Mouse (Mus musculus) hindbrain, embryonic 12.5 days (tissue): ENCODE data around the gene Fgd2. TPM values are rescaled to one million over a fixed set of nuclear protein-coding genes. Genes with fewer than 3 reads are reported as not detected.

Source experiments
- ATAC-seq: fragments of 200-750 bp; cut with Nextera tagmentation; 2 replicates; pipeline ENCODE4 v1.8.0; 2017; ENCODE audit warnings: moderate TSS enrichment; ENCODE audit not compliant: low FRiP score
- H3K27ac ChIP-seq: fragments of 300-500 bp; sonication (generic); 2 replicates; pipeline ENCODE4 v1.5.1; 2016; ENCODE audit warnings: mild to moderate bottlenecking
- H3K27me3 ChIP-seq: fragments of 300-500 bp; sonication (generic); 2 replicates; pipeline ENCODE4 v1.6.1; 2016; ENCODE audit warnings: mild to moderate bottlenecking
- H3K36me3 ChIP-seq: fragments of 300-500 bp; sonication (generic); 2 replicates; pipeline ENCODE4 v1.6.1; 2016; ENCODE audit warnings: mild to moderate bottlenecking
- H3K4me1 ChIP-seq: fragments of 300-500 bp; sonication (generic); 2 replicates; pipeline ENCODE4 v1.6.1; 2016
- H3K4me2 ChIP-seq: fragments of 300-500 bp; sonication (generic); replicated peaks from 2 replicates; pipeline ENCODE4 v1.6.1; 2016; ENCODE audit warnings: mild to moderate bottlenecking
- H3K4me3 ChIP-seq: fragments of 300-500 bp; sonication (generic); 2 replicates; pipeline ENCODE4 v1.5.1; 2016; ENCODE audit warnings: mild to moderate bottlenecking
- H3K9ac ChIP-seq: fragments of 300-500 bp; sonication (generic); 2 replicates; pipeline ENCODE4 v1.6.1; 2016; ENCODE audit warnings: mild to moderate bottlenecking, moderate library complexity
- H3K9me3 ChIP-seq: fragments of 300-500 bp; sonication (generic); replicated peaks from 2 replicates; pipeline ENCODE4 v1.6.1; 2016; ENCODE audit warnings: mild to moderate bottlenecking
- WGBS: fragments of 180-500 bp; shearing (Covaris S2); methylation state at CpG from one replicate; pipeline ENCODE4 v1.1.7; 2016; 5-methylcytosine and 5-hydroxymethylcytosine counted together
- polyA plus RNA-seq: library from polyadenylated mRNA; unstranded; fragments of >200 nt; fragmentation: Nextera tagmentation; extraction: Ambion mirVana; gene quantifications from 2 replicates; pipeline ENCODE4 v1.2.1, GENCODE M21; 2016

Fgd2 gene
- polyA plus RNA-seq, 1 experiment from 2014 or later: 7.0 TPM

- Histone ChIP-seq H3K9ac (peak overlapping the region; percentile 57), H3K36me3 (no peaks in the 10 kb centered on the region), H3K4me2 (peak overlapping the region; percentile 55), H3K4me3 (peak overlapping the region; percentile 32; the same call in 1 of the 2 replicates), H3K27me3 (no peaks in the 10 kb centered on the region), H3K4me1 (peaks cover 28% of the 10 kb centered on the region), H3K27ac (peak overlapping the region; percentile 98), H3K9me3 (no peaks in the 10 kb centered on the region)
- ATAC-seq: peak; percentile 52
- 10% methylated on average over 17 of the region's 17 CpGs for WGBS
These were observed 4.8 kb upstream of the Fgd2 start for GRCm38 (mm10) chr17:29355841-29356478.

GRCm38 (mm10) chr17:29356479-29356856, 4.2 kb upstream of the Fgd2 start:
- Histone ChIP-seq H3K4me1 (peaks cover 28% of the 10 kb centered on the region), H3K27me3 (no peaks in the 10 kb centered on the region), H3K4me3 (peak overlapping the region; percentile 32), H3K4me2 (peak overlapping the region; percentile 55), H3K9ac (peak overlapping the region; percentile 57), H3K9me3 (no peaks in the 10 kb centered on the region), H3K36me3 (no peaks in the 10 kb centered on the region), H3K27ac (peak overlapping the region; percentile 98)
- ATAC-seq: peak; percentile 96
- 0% methylated on average over 11 of the region's 11 CpGs for WGBS

GRCm38 (mm10) chr17:29356882-29357281, 3.8 kb upstream of the Fgd2 start:
- no peaks in the 10 kb centered on the region for H3K27me3 ChIP-seq
- WGBS: 3% methylated on average over 9 of the region's 9 CpGs
- peaks cover 28% of the 10 kb centered on the region for H3K4me1 ChIP-seq
- peak overlapping the region; percentile 55 for H3K4me2 ChIP-seq
- H3K4me3 ChIP-seq: peak overlapping the region; percentile 32
- H3K36me3 ChIP-seq: no peaks in the 10 kb centered on the region
- peak; percentile 57 for ATAC-seq
- peak overlapping the region; percentile 98 for H3K27ac ChIP-seq
- H3K9ac ChIP-seq: peak overlapping the region; percentile 56
- no peaks in the 10 kb centered on the region for H3K9me3 ChIP-seq

GRCm38 (mm10) chr17:29358928-29359327, 1.8 kb upstream of the Fgd2 start:
- no peak overlapping the region for H3K9ac ChIP-seq
- H3K36me3 ChIP-seq: no peaks in the 10 kb centered on the region
- H3K27ac ChIP-seq: no peak overlapping the region
- peaks cover 28% of the 10 kb centered on the region for H3K4me1 ChIP-seq
- H3K4me3 ChIP-seq: no peak overlapping the region
- no peaks in the 10 kb centered on the region for H3K27me3 ChIP-seq
- H3K9me3 ChIP-seq: no peaks in the 10 kb centered on the region
- no peak overlapping the region for H3K4me2 ChIP-seq
- no peak for ATAC-seq
- WGBS: 70% methylated on average over 3 of the region's 3 CpGs

- Histone ChIP-seq H3K36me3 (no peaks in the 10 kb centered on the region), H3K4me2 (no peak overlapping the region), H3K4me3 (no peak overlapping the region), H3K4me1 (peaks cover 7% of the 10 kb centered on the region), H3K27me3 (no peaks in the 10 kb centered on the region), H3K9me3 (no peaks in the 10 kb centered on the region), H3K9ac (no peak overlapping the region), H3K27ac (no peak overlapping the region)
- no peak for ATAC-seq
- WGBS: 54% methylated on average over 8 of the region's 8 CpGs
These were observed 1.4 kb downstream of the Fgd2 start for GRCm38 (mm10) chr17:29361982-29362691.

- Histone ChIP-seq H3K27ac (no peak overlapping the region), H3K36me3 (no peaks in the 10 kb centered on the region), H3K27me3 (no peaks in the 10 kb centered on the region), H3K4me3 (no peak overlapping the region), H3K4me1 (0 out of 2 replicates have a peak, but pooled peaks cover 2% of the 10 kb centered on the region), H3K4me2 (no peak overlapping the region), H3K9ac (no peak overlapping the region), H3K9me3 (no peaks in the 10 kb centered on the region)
- whole genome bisulfite sequencing: 85% methylated on average over 8 of the region's 8 CpGs
- no peak for ATAC-seq
These were observed 2.4 kb downstream of the Fgd2 start for GRCm38 (mm10) chr17:29363109-29363508.

GRCm38 (mm10) chr17:29365105-29365621, 4.4 kb downstream of the Fgd2 start:
- 89% methylated on average over 13 of the region's 13 CpGs for WGBS
- Histone ChIP-seq H3K4me3 (no peak overlapping the region), H3K9me3 (no peaks in the 10 kb centered on the region), H3K9ac (no peak overlapping the region), H3K4me2 (no peak overlapping the region), H3K36me3 (no peaks in the 10 kb centered on the region), H3K27me3 (no peaks in the 10 kb centered on the region), H3K4me1 (0 out of 2 replicates have a peak, but pooled peaks cover 10% of the 10 kb centered on the region), H3K27ac (no peak overlapping the region)
- ATAC-seq: no peak

- Histone ChIP-seq H3K27ac (no peak overlapping the region), H3K36me3 (no peaks in the 10 kb centered on the region)
- no peak for ATAC-seq
These were observed 8.0 kb downstream of the Fgd2 start for GRCm38 (mm10) chr17:29368726-29369125.

GRCm38 (mm10) chr17:29370984-29371723, 10.4 kb downstream of the Fgd2 start:
- Histone ChIP-seq H3K9ac (no peak overlapping the region), H3K27me3 (no peaks in the 10 kb centered on the region), H3K4me2 (no peak overlapping the region), H3K27ac (no peak overlapping the region), H3K4me1 (peaks cover 13% of the 10 kb centered on the region; the same call in 1 of the 2 replicates), H3K9me3 (no peaks in the 10 kb centered on the region), H3K4me3 (no peak overlapping the region), H3K36me3 (no peaks in the 10 kb centered on the region)
- peak; percentile 66 for ATAC-seq
- WGBS: 5% methylated on average over 5 of the region's 5 CpGs

More at GRCm38 (mm10) chr17:29368726-29369125, 8.0 kb downstream of the Fgd2 start:
- H3K4me1 ChIP-seq: peaks cover 13% of the 10 kb centered on the region; the same call in 1 of the 2 replicates
- no peaks in the 10 kb centered on the region for H3K9me3 ChIP-seq
- 0 out of 2 replicates have a peak overlapping the region, but pooled peaks have one; percentile 18 for H3K9ac ChIP-seq
- 20% methylated on average over 7 of the region's 7 CpGs for WGBS
- H3K4me3 ChIP-seq: no peak overlapping the region
- 0 out of 2 replicates have a peak overlapping the region, but pooled peaks have one; percentile 4 for H3K4me2 ChIP-seq
- no peaks in the 10 kb centered on the region for H3K27me3 ChIP-seq

GRCm38 (mm10) chr17:29375871-29376270, 15.2 kb downstream of the Fgd2 start:
- Histone ChIP-seq H3K27ac (no peak overlapping the region), H3K9ac (no peak overlapping the region), H3K4me2 (no peak overlapping the region), H3K4me1 (peaks cover 1% of the 10 kb centered on the region; the same call in 1 of the 2 replicates), H3K4me3 (no peak overlapping the region), H3K36me3 (no peaks in the 10 kb centered on the region), H3K27me3 (no peaks in the 10 kb centered on the region), H3K9me3 (no peaks in the 10 kb centered on the region)
- ATAC-seq: no peak
- WGBS: 82% methylated on average over 10 of the region's 10 CpGs

- 73% methylated on average over 8 of the region's 8 CpGs for WGBS
- Histone ChIP-seq H3K4me2 (no peak overlapping the region), H3K4me1 (no peaks in the 10 kb centered on the region), H3K36me3 (no peaks in the 10 kb centered on the region), H3K9me3 (no peaks in the 10 kb centered on the region), H3K27me3 (no peaks in the 10 kb centered on the region), H3K9ac (no peak overlapping the region), H3K4me3 (no peak overlapping the region), H3K27ac (no peak overlapping the region)
- ATAC-seq: no peak
These were observed 17.3 kb downstream of the Fgd2 start for GRCm38 (mm10) chr17:29378056-29378455.

- Histone ChIP-seq H3K36me3 (no peaks in the 10 kb centered on the region), H3K4me3 (no peak overlapping the region), H3K9ac (no peak overlapping the region), H3K27me3 (no peaks in the 10 kb centered on the region), H3K9me3 (no peaks in the 10 kb centered on the region), H3K27ac (no peak overlapping the region), H3K4me2 (no peak overlapping the region), H3K4me1 (peaks cover 4% of the 10 kb centered on the region; the same call in 1 of the 2 replicates)
- ATAC-seq: no peak
- 77% methylated on average over 4 of the region's 4 CpGs for WGBS
These were observed 19.5 kb downstream of the Fgd2 start for GRCm38 (mm10) chr17:29380241-29380640.
